In genomic region chr2:30918780-30919329, GRCm38 (mm10) we compare ENCODE assay signal across 11 mouse cellular contexts. TPM values are rescaled to one million over a fixed set of nuclear protein-coding genes. Genes with fewer than 3 reads are reported as not detected.
DNase-seq lines count a peak whose midpoint lies in the region.
"Had no signal": no experiment of that assay in that cellular context is flagged by ENCODE, and none has a peak within 500 bp of the region (broad histone marks: within the 10 kb centered on the region; RNA-seq: fewer than 3 reads in every experiment).

No protein-coding gene starts in this region.

- 0 out of 2 replicates have a peak, but pooled peaks cover 3% of the 10 kb centered on the region for H3K27me3 ChIP-seq in embryonic facial prominence, embryonic 10.5 days (replicated peaks; ENCODE audit: low read depth, poor library complexity, severe bottlenecking)
- H3K27me3 ChIP-seq: forebrain, embryonic 12.5 days had no signal

- H3K36me3 ChIP-seq in embryonic facial prominence, embryonic 10.5 days (replicated peaks): no peaks in the 10 kb centered on the region
- H3K36me3 ChIP-seq: forebrain, embryonic 12.5 days had no signal

- no peak overlapping the region for H3K4me3 ChIP-seq in embryonic facial prominence, embryonic 10.5 days
- H3K4me3 ChIP-seq: forebrain, embryonic 12.5 days had no signal

- peak; percentile 27 for DNase-seq in kidney, adult 9 months
- DNase-seq in kidney, adult 18-20 months: no peak
- DNase-seq in Muller cell, postnatal 12 days (ENCODE audit: inconsistent ontology term): peak; percentile 58
- DNase-seq in embryonic facial prominence, embryonic 10.5 days (ENCODE audit: low spot score): peak; percentile 55
- DNase-seq in kidney, postnatal 4 days: peak; percentile 34 to 54
- no peak for DNase-seq in ovary, adult 18-20 months (ENCODE audit: low spot score)
- DNase-seq in thymus, postnatal 4 days: no peak
- no peak for DNase-seq in frontal cortex, postnatal 10 days (ENCODE audit: low spot score in 2 of 2)
- DNase-seq: cerebellum, adult 11 months; right cerebral cortex, postnatal 4 days had no signal

- WGBS in embryonic facial prominence, embryonic 10.5 days: 43% methylated on average over 8 of the region's 8 CpGs

- no peaks in the 10 kb centered on the region for H3K9me3 ChIP-seq in embryonic facial prominence, embryonic 10.5 days
- H3K9me3 ChIP-seq: forebrain, embryonic 12.5 days had no signal

- H3K4me1 ChIP-seq in embryonic facial prominence, embryonic 10.5 days: peaks cover 30% of the 10 kb centered on the region

- peak overlapping the region; percentile 80 for H3K27ac ChIP-seq in embryonic facial prominence, embryonic 10.5 days (replicated peaks)
- H3K27ac ChIP-seq: forebrain, embryonic 12.5 days had no signal

RNA-seq across cellular contexts. Expression of gene Ptges, which starts 10.8 kb away (rescaled TPM):
- polyA plus RNA-seq in embryonic facial prominence, embryonic 10.5 days (2016; fragmentation: Nextera tagmentation; extraction: Ambion mirVana): 10.2 and 10.3 TPM in 2 replicates

RNA-seq across cellular contexts. Expression of gene Tor1b, which starts 33.9 kb away (rescaled TPM):
- 24.7 and 25.0 TPM in 2 replicates for polyA plus RNA-seq in embryonic facial prominence, embryonic 10.5 days (2016; fragmentation: Nextera tagmentation; extraction: Ambion mirVana)

RNA-seq across cellular contexts. Expression of gene Tor1a, which starts 48.9 kb away (rescaled TPM):
- 81.6 and 85.6 TPM in 2 replicates for polyA plus RNA-seq in embryonic facial prominence, embryonic 10.5 days (2016; fragmentation: Nextera tagmentation; extraction: Ambion mirVana)

Comparison
In these comparisons a context has a peak if more than half of its experiments do, and no peak if none do; other contexts are left out.
1. DNase-seq: peak in kidney, adult 9 months (single experiment), Muller cell, postnatal 12 days (single experiment), embryonic facial prominence, embryonic 10.5 days (single experiment) and kidney, postnatal 4 days (2 of 2); none in kidney, adult 18-20 months (single experiment), ovary, adult 18-20 months (single experiment), thymus, postnatal 4 days (single experiment) and frontal cortex, postnatal 10 days (0 of 2).